Mouse (Mus musculus) megakaryocyte-erythroid progenitor cell, adult 5-6 weeks (primary cell): ENCODE measurements at regions not wholly inside any gene's neighbourhood (a gene's known extent, or its start where the extent isn't known, plus 50 kb on each side); places are given as distances from the start of the nearest gene placed in this dataset.

Experiments
- ATAC-seq: replicated peaks from 2 replicates; pipeline ENCODE4 v1.8.0; 2016; ENCODE audit warnings: mild to moderate bottlenecking, inconsistent platforms; ENCODE audit not compliant: severe bottlenecking, poor library complexity, low FRiP score, low TSS enrichment

- no peak for ATAC-seq
These were observed 52.1 kb upstream of the Fyn start for GRCm38 (mm10) chr10:39316533-39316932.

GRCm38 (mm10) chr10:39315434-39316174, 53.1 kb upstream of the Fyn start:
- no peak for ATAC-seq

- no peak for ATAC-seq
These were observed 57.2 kb upstream of the Fyn start for GRCm38 (mm10) chr10:39311501-39311900.

DNA sequence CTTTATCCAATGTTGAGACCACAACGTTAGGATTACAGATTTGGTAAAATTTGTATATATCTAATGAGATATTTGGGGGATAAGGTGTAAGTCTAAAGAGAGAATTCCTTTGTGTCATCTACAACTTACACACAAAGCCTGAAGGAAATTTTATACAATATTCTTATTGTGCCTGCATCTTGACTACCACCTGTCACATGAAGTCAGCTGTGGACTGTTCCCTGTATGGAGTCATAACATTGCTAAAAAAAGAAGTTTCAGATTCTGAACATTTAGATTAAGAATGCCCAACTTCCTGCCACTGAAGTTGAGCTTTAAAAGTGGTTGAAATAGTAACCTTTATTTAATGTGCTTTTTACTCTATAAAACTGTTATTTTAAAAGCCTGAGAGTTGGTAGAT, 60.1 kb upstream of the Fyn start:
- ATAC-seq: no peak

- ATAC-seq: no peak
These were observed 75.8 kb upstream of the Fyn start for GRCm38 (mm10) chr10:39292703-39293496.

GRCm38 (mm10) chr10:39291747-39292198, 76.9 kb upstream of the Fyn start:
- no peak for ATAC-seq

- ATAC-seq: peak; percentile 44; the same call in 1 of the 2 replicates
These were observed 77.4 kb upstream of the Fyn start for GRCm38 (mm10) chr10:39291134-39291746.

- no peak for ATAC-seq
These were observed 78.4 kb upstream of the Fyn start for GRCm38 (mm10) chr10:39290245-39290644.

- no peak for ATAC-seq
These were observed 88.2 kb upstream of the Fyn start for GRCm38 (mm10) chr10:39280366-39281000.

DNA sequence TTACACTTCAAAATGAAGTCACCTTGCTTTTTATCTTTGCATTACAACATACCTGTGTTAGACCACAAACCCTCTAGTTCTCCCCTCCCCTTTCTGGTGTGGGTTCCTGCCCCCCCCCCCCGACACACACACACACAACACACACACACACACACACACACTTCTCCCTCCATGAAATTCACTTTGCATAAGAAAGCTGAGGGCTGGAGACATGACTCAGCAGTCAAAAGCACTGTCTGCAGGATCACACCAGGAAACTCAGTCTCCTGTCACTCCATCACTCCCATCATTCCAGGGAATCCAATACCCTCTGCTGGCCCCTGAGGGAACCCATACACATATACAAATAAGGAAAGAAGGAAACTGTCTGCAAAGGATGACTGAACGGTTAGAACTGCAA, 94.5 kb upstream of the Fyn start:
- no peak for ATAC-seq

GRCm38 (mm10) chr10:39273426-39273825, 95.2 kb upstream of the Fyn start:
- no peak for ATAC-seq

DNA sequence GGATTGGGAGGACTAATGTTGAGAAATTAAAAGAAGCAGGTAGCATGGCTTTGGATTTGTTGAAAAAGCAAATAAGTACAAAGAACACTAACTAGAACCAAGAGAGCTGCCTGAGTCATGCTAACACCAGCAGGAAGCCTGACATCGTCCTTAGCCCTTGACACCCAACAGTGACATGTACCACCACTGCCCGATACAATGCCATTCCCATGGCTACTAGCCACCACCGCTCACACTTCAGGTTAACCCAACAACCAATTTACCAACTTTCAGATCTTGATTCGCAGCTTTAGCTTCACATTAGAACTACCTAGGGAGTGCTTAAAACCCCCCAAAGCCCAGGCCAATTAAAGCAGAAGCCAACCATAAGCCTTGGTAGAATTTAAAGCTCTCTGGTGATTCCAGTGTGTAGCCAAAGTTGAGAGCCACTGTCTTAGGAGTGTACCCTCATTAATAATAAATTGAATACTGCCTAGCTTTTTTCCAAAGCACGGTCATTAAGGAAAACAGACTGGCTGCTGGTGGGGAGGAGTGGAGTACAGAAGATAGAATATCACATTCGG, 96.2 kb upstream of the Fyn start:
- no peak for ATAC-seq

GRCm38 (mm10) chr10:39270406-39270805, 98.2 kb upstream of the Fyn start:
- no peak for ATAC-seq

GRCm38 (mm10) chr10:39267236-39267635, 101.4 kb upstream of the Fyn start:
- no peak for ATAC-seq

DNA sequence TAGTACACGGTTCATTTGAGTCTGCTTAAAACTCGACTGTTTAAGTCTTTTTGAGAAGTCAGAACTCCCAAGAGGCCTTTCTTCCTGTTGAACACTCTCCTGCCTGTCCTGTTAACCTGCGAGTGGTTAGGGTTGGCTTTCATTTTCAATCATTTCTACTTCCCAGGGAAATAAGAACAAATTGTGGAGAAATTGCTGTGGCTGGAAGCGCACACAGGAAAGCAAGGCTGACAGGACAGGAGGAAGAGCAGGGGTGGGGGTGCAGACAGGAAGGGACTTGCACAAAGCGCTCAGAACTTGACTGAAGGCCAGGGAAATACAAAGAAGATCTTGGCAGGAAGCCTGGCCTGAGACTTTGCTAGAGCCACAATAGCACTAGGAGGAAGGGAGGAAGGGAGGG, 102.2 kb upstream of the Fyn start:
- ATAC-seq: peak; percentile 52; the same call in 1 of the 2 replicates

GRCm38 (mm10) chr10:39262466-39262865, 98.9 kb upstream of the Ccn6 start:
- no peak for ATAC-seq

DNA sequence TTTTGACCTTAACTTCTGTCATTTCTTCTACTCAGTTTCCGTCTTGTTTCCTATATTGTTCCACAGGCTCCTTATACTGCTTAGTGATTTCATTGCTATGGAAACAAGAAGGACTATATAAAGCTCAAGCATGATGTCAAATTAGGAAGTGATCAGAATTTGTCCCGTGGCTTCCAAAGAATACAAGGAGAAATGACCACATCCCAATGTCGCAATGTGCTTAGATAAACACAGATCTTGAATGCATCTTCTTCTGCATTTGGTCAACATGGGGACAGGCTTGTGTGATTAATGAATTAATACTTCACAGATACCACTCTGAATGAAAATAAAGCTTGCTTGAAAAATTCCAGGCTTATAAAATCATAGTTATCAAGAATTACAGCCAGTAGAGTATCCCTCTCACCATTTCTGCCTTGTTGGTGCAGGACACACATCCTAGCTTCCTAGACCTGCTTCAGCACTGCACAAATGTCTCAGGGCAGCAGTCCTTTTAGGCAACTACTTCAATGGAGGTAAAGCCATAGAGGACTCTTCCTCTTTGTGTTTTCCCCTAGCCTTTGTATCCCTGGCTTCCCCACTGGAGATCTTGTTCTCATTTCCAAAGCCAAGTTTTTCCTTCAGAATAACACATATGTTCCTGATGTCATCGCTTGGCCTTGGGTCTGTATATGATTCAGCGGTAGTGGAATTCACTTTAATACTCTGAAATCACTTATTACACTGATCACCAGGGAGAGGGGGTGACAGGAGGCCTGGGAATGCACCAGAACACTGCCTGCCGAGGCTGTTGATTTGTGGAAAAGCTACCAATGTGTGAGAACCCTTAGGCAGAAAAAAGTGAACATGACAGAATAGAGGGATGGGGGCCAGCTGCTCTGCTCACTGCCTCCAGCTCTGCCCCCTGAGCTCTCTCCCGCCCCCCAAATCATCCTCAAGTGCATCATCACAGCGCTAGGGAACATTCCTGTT, 97.9 kb upstream of the Ccn6 start:
- no peak for ATAC-seq

DNA sequence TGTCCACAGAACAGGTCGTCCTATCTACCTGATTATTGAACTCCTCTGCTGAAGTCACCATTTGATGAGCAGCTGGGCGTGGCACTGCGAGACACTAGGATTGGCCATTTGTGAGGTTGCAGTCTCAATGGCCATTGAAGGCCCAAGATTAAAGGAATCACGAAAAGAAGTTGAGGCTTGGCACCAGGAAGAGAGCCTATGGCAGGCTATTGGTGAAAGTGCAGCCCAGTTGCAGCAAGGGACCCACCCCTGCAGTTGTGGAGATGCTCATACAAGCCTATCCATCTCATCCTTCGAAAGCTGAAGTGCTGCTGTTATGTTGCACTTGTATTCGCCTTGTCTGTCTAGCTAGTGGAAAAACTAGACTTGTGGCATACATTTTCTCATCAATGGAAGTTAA, 96.5 kb upstream of the Ccn6 start:
- ATAC-seq: no peak
